ENCODE assay signal across 8 mouse cellular contexts in the genomic region with DNA sequence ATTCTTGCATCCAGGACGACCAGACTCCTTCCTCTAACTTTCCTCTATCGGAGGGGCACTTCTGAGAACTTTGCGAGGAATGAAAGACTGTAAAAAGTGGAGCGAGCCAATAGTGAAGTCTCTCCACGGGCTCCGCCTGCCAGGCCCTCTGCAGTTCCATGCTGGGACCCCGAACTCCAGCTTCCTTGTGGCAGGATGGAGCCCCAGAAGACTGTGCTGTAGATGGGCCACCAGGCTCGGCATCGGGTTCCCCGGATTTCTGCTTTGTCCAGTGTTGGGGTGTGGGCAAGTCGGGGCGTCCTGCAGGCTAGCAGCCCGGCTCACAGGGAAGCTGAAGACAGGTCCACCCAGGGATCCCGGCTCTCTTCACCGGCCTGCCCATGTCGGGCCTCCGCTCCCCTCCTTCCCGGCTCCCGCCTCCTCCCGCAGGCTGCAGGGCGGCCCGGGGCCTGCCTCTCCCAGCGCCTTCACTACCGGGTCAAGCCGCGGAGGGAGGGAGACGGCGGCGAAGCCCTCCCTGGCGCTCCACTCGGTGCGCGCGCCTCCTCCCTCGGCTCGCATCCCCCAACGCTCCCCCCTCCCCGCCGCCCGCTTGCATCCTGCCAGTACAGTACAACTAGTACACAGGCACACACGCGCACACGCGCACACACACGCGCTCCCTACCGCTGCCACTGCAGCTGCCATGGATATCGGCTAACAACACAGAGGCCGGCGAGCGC. TPM values are rescaled to one million over a fixed set of nuclear protein-coding genes. Genes with fewer than 3 reads are reported as not detected.
DNase-seq lines count a peak whose midpoint lies in the region; ATAC-seq and TF ChIP-seq lines count a peak whose summit lies in the region.

No protein-coding gene starts in this region.

- peak overlapping the region; percentile 52 for H3K27ac ChIP-seq in embryonic facial prominence, embryonic 11.5 days (replicated peaks; ENCODE audit: low read depth, low read length)
- H3K27ac ChIP-seq in midbrain, embryonic 10.5 days (replicated peaks) = peak overlapping the region; percentile 91
- H3K27ac ChIP-seq in small intestine, adult 2 months (ENCODE audit: insufficient read depth, low read depth, low read length) = 0 out of 2 replicates have a peak overlapping the region, but pooled peaks have one; percentile 6

- no peak for TF ChIP-seq CTCF in small intestine, adult 2 months (IDR thresholded peaks at IDR 0.05; ENCODE audit: extremely low read depth, insufficient read length, insufficient replicate concordance, low read depth, low read length)

- no peaks in the 10 kb centered on the region for H3K36me3 ChIP-seq in embryonic facial prominence, embryonic 11.5 days (replicated peaks; ENCODE audit: control insufficient read depth, insufficient read depth, low read depth, low read length)
- no peaks in the 10 kb centered on the region for H3K36me3 ChIP-seq in midbrain, embryonic 10.5 days
- H3K36me3 ChIP-seq in small intestine, adult 2 months (ENCODE audit: control insufficient read depth, insufficient read depth, low read length) = no peaks in the 10 kb centered on the region

- ATAC-seq in embryonic facial prominence, embryonic 11.5 days (replicated peaks; ENCODE audit: insufficient number of reproducible peaks, low FRiP score, low TSS enrichment, low read depth) = peak; percentile 96

- peak; percentile 43 to 67 for DNase-seq in adrenal gland, postnatal 4 days (ENCODE audit: low spot score in 2 of 2)
- DNase-seq in embryonic facial prominence, embryonic 11.5 days (ENCODE audit: low spot score) = peak; percentile 86
- peak; percentile 99 for DNase-seq in heart, adult 11 months
- peak; percentile 75 for DNase-seq in kidney, adult 11 months
- DNase-seq in left cerebral cortex, postnatal 25 days (ENCODE audit: low spot score in 2 of 2) = peak; percentile 86
- peak; percentile 84 for DNase-seq in midbrain, embryonic 10.5 days (ENCODE audit: low spot score)
- DNase-seq in thymus, postnatal 10 days (ENCODE audit: low spot score in 2 of 2) = no peak

- no peaks in the 10 kb centered on the region for H3K9me3 ChIP-seq in embryonic facial prominence, embryonic 11.5 days (replicated peaks; ENCODE audit: control insufficient read depth, low read length)
- no peaks in the 10 kb centered on the region for H3K9me3 ChIP-seq in midbrain, embryonic 10.5 days (replicated peaks)

- peak overlapping the region; percentile 93 for H3K4me2 ChIP-seq in embryonic facial prominence, embryonic 11.5 days (ENCODE audit: low read depth, low read length)

- no peaks in the 10 kb centered on the region for H3K4me1 ChIP-seq in embryonic facial prominence, embryonic 11.5 days (ENCODE audit: control insufficient read depth, insufficient read depth, low read length)
- H3K4me1 ChIP-seq in midbrain, embryonic 10.5 days = peaks cover 25% of the 10 kb centered on the region
- no peaks in the 10 kb centered on the region; the same call in 1 of the 2 replicates for H3K4me1 ChIP-seq in small intestine, adult 2 months (ENCODE audit: control insufficient read depth, insufficient read depth, insufficient read length, low read length)

- H3K27me3 ChIP-seq in embryonic facial prominence, embryonic 11.5 days (ENCODE audit: control insufficient read depth, insufficient read depth, low read length) = no peaks in the 10 kb centered on the region
- peaks cover 17% of the 10 kb centered on the region for H3K27me3 ChIP-seq in midbrain, embryonic 10.5 days (ENCODE audit: low read depth, poor library complexity, severe bottlenecking)
- H3K27me3 ChIP-seq in small intestine, adult 2 months (ENCODE audit: control insufficient read depth, insufficient read depth, low read length) = no peaks in the 10 kb centered on the region

- no peak for TF ChIP-seq POLR2A in small intestine, adult 2 months (IDR thresholded peaks at IDR 0.05; ENCODE audit: low read depth, low read length)

- intact Hi-C loops in left cerebral cortex, postnatal 25 days (cut with DNase I) = loop anchor here (5.0 kb wide), 2 partner anchors 176 to 309 kb away; no protein-coding TSS in a partner anchor

- WGBS in embryonic facial prominence, embryonic 11.5 days = under 1% methylated on average over 40 of the region's 51 CpGs
- WGBS in midbrain, embryonic 10.5 days = under 1% methylated on average over 49 of the region's 51 CpGs
- 3% methylated on average over 48 of the region's 51 CpGs for WGBS in small intestine, adult 2 months

- peak overlapping the region; percentile 85 for H3K9ac ChIP-seq in embryonic facial prominence, embryonic 11.5 days (replicated peaks; ENCODE audit: low read length)

- H3K4me3 ChIP-seq in embryonic facial prominence, embryonic 11.5 days (ENCODE audit: low read depth, low read length) = peak overlapping the region; percentile 63
- peak overlapping the region; percentile 74 for H3K4me3 ChIP-seq in midbrain, embryonic 10.5 days
- peak overlapping the region; percentile 64 for H3K4me3 ChIP-seq in small intestine, adult 2 months (ENCODE audit: low read depth, low read length)

RNA-seq across cellular contexts. Expression of a gene that starts 0.5 kb away (rescaled TPM):
- 10 to 100 TPM in 1 of 2 experiments, 1 to 10 TPM in 1; 8.4 to 14.1 TPM for total RNA-seq in adrenal gland, postnatal 4 days (2021)
- 3.0 and 4.1 TPM in 2 replicates for polyA plus RNA-seq in embryonic facial prominence, embryonic 11.5 days (2014; fragmentation: Nextera tagmentation; extraction: Ambion mirVana)
- total RNA-seq in left cerebral cortex, postnatal 25 days (2021) = 100 to 1,000 TPM; 118 to 120 TPM
- 3.8 and 7.0 TPM in 2 replicates for polyA plus RNA-seq in midbrain, embryonic 10.5 days (2016; fragmentation: Nextera tagmentation; extraction: Ambion mirVana)
- 0.29 and 0.60 TPM in 2 replicates for polyA plus RNA-seq in small intestine, adult 2 months (2012; rRNA removed)

Comparison
In these comparisons a context has a peak if more than half of its experiments do, and no peak if none do; other contexts are left out.
1. DNase-seq: peak in adrenal gland, postnatal 4 days (2 of 2), embryonic facial prominence, embryonic 11.5 days (single experiment), heart, adult 11 months (single experiment), kidney, adult 11 months (single experiment), left cerebral cortex, postnatal 25 days (2 of 2) and midbrain, embryonic 10.5 days (single experiment); none in thymus, postnatal 10 days (0 of 2).
2. H3K27ac ChIP-seq: peak in every context shown above with its lines; median percentile 91 in midbrain, embryonic 10.5 days; 52 in embryonic facial prominence, embryonic 11.5 days; 6 in small intestine, adult 2 months.
3. Peak in every context shown above with its lines, with median percentiles within 50 percentile points of each other: H3K4me3 ChIP-seq.